14 mouse cellular contexts compared by ENCODE assay signal in the genomic region with DNA sequence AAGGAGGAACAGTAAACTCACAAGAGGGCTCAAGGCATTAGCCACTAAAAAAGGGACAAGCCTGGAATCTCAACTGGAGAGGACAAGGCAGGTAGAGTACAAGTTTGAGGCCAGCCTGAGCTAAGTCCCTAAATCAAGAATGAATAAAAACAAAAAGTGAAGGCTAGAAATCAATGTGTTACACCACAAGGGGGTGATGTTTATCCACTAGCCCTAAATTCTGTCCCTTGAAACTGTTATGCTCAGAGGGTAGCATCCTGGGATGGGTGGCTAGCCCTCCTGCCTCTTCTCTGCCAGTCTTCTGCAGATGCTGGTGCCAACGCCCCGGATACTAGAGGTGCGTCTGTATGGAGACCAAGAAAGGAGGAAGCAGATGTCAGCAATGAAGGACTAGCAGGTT. TPM values are rescaled to one million over a fixed set of nuclear protein-coding genes. Genes with fewer than 3 reads are reported as not detected.
A peak's percentile ranks its signal among the peaks of the same experiment; 100 is the strongest.
DNase-seq lines count a peak whose midpoint lies in the region; ATAC-seq and TF ChIP-seq lines count a peak whose summit lies in the region.
"Had no signal": no experiment of that assay in that cellular context is flagged by ENCODE, and none has a peak within 500 bp of the region (broad histone marks: within the 10 kb centered on the region; RNA-seq: fewer than 3 reads in every experiment).

No protein-coding gene starts in this region.

- no peak overlapping the region for H3K27ac ChIP-seq in intestine, postnatal 0 days (ENCODE audit: low read depth, low read length)
- H3K27ac ChIP-seq in intestine, embryonic 15.5 days, result no peak overlapping the region
- no peak overlapping the region for H3K27ac ChIP-seq in thymus, adult 2 months (ENCODE audit: control insufficient read depth, insufficient read depth, low read length)
- H3K27ac ChIP-seq: limb, embryonic 10.5 days had no signal

- no peak overlapping the region for H3K4me3 ChIP-seq in intestine, postnatal 0 days (ENCODE audit: low read depth, low read length)
- no peak overlapping the region for H3K4me3 ChIP-seq in intestine, embryonic 15.5 days (replicated peaks)
- H3K4me3 ChIP-seq in thymus, adult 2 months (ENCODE audit: control insufficient read depth, insufficient read depth, low read length), result no peak overlapping the region
- H3K4me3 ChIP-seq: limb, embryonic 10.5 days had no signal

- no peak for ATAC-seq in intestine, postnatal 0 days
- ATAC-seq in intestine, embryonic 15.5 days, result no peak
- ATAC-seq: intestine, embryonic 16.5 days had no signal

- no peaks in the 10 kb centered on the region for H3K27me3 ChIP-seq in intestine, postnatal 0 days (replicated peaks; ENCODE audit: control insufficient read depth, insufficient read depth, low read length)
- no peaks in the 10 kb centered on the region for H3K27me3 ChIP-seq in intestine, embryonic 15.5 days (replicated peaks)
- H3K27me3 ChIP-seq in thymus, adult 2 months (ENCODE audit: control insufficient read depth, insufficient read depth, low read length), result no peaks in the 10 kb centered on the region

- whole genome bisulfite sequencing in intestine, postnatal 0 days, result 76% methylated on average over 3 of the region's 3 CpGs
- WGBS in intestine, embryonic 15.5 days, result 90% methylated on average over 3 of the region's 3 CpGs
- WGBS in thymus, adult 2 months, result 87% methylated on average over 3 of the region's 3 CpGs

- DNase-seq in thymus, postnatal 0 days (ENCODE audit: low spot score), result peak; percentile 41
- no peak for DNase-seq in thymus, adult 2 months
- peak; percentile 61 for DNase-seq in R1 (ENCODE audit: low read depth, low spot score)
- DNase-seq in gastrocnemius, postnatal 10 days, result no peak
- no peak for DNase-seq in frontal cortex, postnatal 14 days (ENCODE audit: low spot score in 2 of 2)
- DNase-seq: cerebellum, postnatal 14 days; heart, postnatal 14 days; layer of hippocampus, adult 9-11 months; lung, postnatal 14 days; thymus, postnatal 36 days had no signal

- no peak overlapping the region for H3K9ac ChIP-seq in intestine, postnatal 0 days (ENCODE audit: low read depth, low read length)
- no peak overlapping the region for H3K9ac ChIP-seq in intestine, embryonic 15.5 days

- H3K4me1 ChIP-seq in intestine, postnatal 0 days (replicated peaks; ENCODE audit: control insufficient read depth, insufficient read depth, low read length), result no peaks in the 10 kb centered on the region
- no peaks in the 10 kb centered on the region for H3K4me1 ChIP-seq in intestine, embryonic 15.5 days (replicated peaks)
- no peaks in the 10 kb centered on the region for H3K4me1 ChIP-seq in thymus, adult 2 months (replicated peaks; ENCODE audit: control insufficient read depth, insufficient read depth, low read length)

- no peak overlapping the region for H3K4me2 ChIP-seq in intestine, postnatal 0 days (replicated peaks; ENCODE audit: low read depth)
- no peak overlapping the region for H3K4me2 ChIP-seq in intestine, embryonic 15.5 days (replicated peaks)

- peaks cover 20% of the 10 kb centered on the region for H3K36me3 ChIP-seq in intestine, postnatal 0 days (ENCODE audit: control insufficient read depth, insufficient read depth)
- peaks cover 8% of the 10 kb centered on the region; the same call in 1 of the 2 replicates for H3K36me3 ChIP-seq in intestine, embryonic 15.5 days
- H3K36me3 ChIP-seq in thymus, adult 2 months (ENCODE audit: control insufficient read depth, insufficient read depth, low read length), result peaks cover 5% of the 10 kb centered on the region; the same call in 1 of the 2 replicates

- H3K9me3 ChIP-seq in intestine, postnatal 0 days (ENCODE audit: control insufficient read depth), result no peaks in the 10 kb centered on the region
- no peaks in the 10 kb centered on the region for H3K9me3 ChIP-seq in intestine, embryonic 15.5 days
- H3K9me3 ChIP-seq: limb, embryonic 10.5 days had no signal

- no peak for TF ChIP-seq POLR2A in thymus, adult 2 months (IDR thresholded peaks at IDR 0.05; ENCODE audit: control insufficient read depth, extremely low read depth, insufficient read depth, low read length, poor library complexity)

- peak; percentile 59 for TF ChIP-seq CTCF in intestine, postnatal 0 days (IDR thresholded peaks at IDR 0.05; ENCODE audit: low read depth)
- TF ChIP-seq CTCF in thymus, adult 2 months (IDR thresholded peaks at IDR 0.05; ENCODE audit: borderline replicate concordance, control insufficient read depth, extremely low read depth, insufficient read depth, low read length, poor library complexity), result no peak

RNA-seq across cellular contexts. Expression of gene Prpf3, which starts 4.6 kb away (rescaled TPM):
- 14.9 and 16.5 TPM in 2 replicates for polyA plus RNA-seq in intestine, postnatal 0 days (2015; fragmentation: Nextera tagmentation; extraction: Ambion mirVana)
- 44.2 and 44.9 TPM in 2 replicates for polyA plus RNA-seq in intestine, embryonic 15.5 days (2015; fragmentation: Nextera tagmentation; extraction: Ambion mirVana)
- polyA plus RNA-seq in thymus, postnatal 0 days (2015; fragmentation: Nextera tagmentation; extraction: Ambion mirVana), result 46.9 and 49.3 TPM in 2 replicates
- polyA plus RNA-seq in thymus, adult 2 months (2012; rRNA removed), result 21.1 and 32.5 TPM in 2 replicates
- 10 to 100 TPM; 12.8 to 22.9 TPM for total RNA-seq in gastrocnemius, postnatal 10 days (2021)

RNA-seq across cellular contexts. Expression of gene Mrps21, which starts 11.0 kb away (rescaled TPM):
- polyA plus RNA-seq in intestine, postnatal 0 days (2015; fragmentation: Nextera tagmentation; extraction: Ambion mirVana), result 353 and 369 TPM in 2 replicates
- polyA plus RNA-seq in intestine, embryonic 15.5 days (2015; fragmentation: Nextera tagmentation; extraction: Ambion mirVana), result 346 and 351 TPM in 2 replicates
- polyA plus RNA-seq in thymus, postnatal 0 days (2015; fragmentation: Nextera tagmentation; extraction: Ambion mirVana), result 372 and 418 TPM in 2 replicates
- 56.3 and 60.5 TPM in 2 replicates for polyA plus RNA-seq in thymus, adult 2 months (2012; rRNA removed)
- 100 to 1,000 TPM; 270 to 271 TPM for total RNA-seq in gastrocnemius, postnatal 10 days (2021)

RNA-seq across cellular contexts. Expression of gene Ciart, which starts 21.7 kb away (rescaled TPM):
- 1.3 and 2.1 TPM in 2 replicates for polyA plus RNA-seq in intestine, postnatal 0 days (2015; fragmentation: Nextera tagmentation; extraction: Ambion mirVana)
- polyA plus RNA-seq in intestine, embryonic 15.5 days (2015; fragmentation: Nextera tagmentation; extraction: Ambion mirVana), result 5.6 and 5.8 TPM in 2 replicates
- 2.7 and 3.2 TPM in 2 replicates for polyA plus RNA-seq in thymus, postnatal 0 days (2015; fragmentation: Nextera tagmentation; extraction: Ambion mirVana)
- polyA plus RNA-seq in thymus, adult 2 months (2012; rRNA removed), result 3.0 and 3.1 TPM in 2 replicates
- 1 to 10 TPM; 1.0 to 1.6 TPM for total RNA-seq in gastrocnemius, postnatal 10 days (2021)

RNA-seq across cellular contexts. Expression of gene BC028528, which starts 31.5 kb away (rescaled TPM):
- polyA plus RNA-seq in intestine, postnatal 0 days (2015; fragmentation: Nextera tagmentation; extraction: Ambion mirVana), result 10.9 and 11.9 TPM in 2 replicates
- 21.3 and 22.9 TPM in 2 replicates for polyA plus RNA-seq in intestine, embryonic 15.5 days (2015; fragmentation: Nextera tagmentation; extraction: Ambion mirVana)
- polyA plus RNA-seq in thymus, postnatal 0 days (2015; fragmentation: Nextera tagmentation; extraction: Ambion mirVana), result 15.9 and 17.7 TPM in 2 replicates
- 4.5 and 6.0 TPM in 2 replicates for polyA plus RNA-seq in thymus, adult 2 months (2012; rRNA removed)
- 10 to 100 TPM; 15.7 to 20.8 TPM for total RNA-seq in gastrocnemius, postnatal 10 days (2021)

RNA-seq across cellular contexts. Expression of gene Aph1a, which starts 33.4 kb away (rescaled TPM):
- polyA plus RNA-seq in intestine, postnatal 0 days (2015; fragmentation: Nextera tagmentation; extraction: Ambion mirVana), result 42.2 and 52.4 TPM in 2 replicates
- 38.3 and 38.8 TPM in 2 replicates for polyA plus RNA-seq in intestine, embryonic 15.5 days (2015; fragmentation: Nextera tagmentation; extraction: Ambion mirVana)
- polyA plus RNA-seq in thymus, postnatal 0 days (2015; fragmentation: Nextera tagmentation; extraction: Ambion mirVana), result 27.8 and 32.4 TPM in 2 replicates
- 139 and 156 TPM in 2 replicates for polyA plus RNA-seq in thymus, adult 2 months (2012; rRNA removed)
- total RNA-seq in gastrocnemius, postnatal 10 days (2021), result 10 to 100 TPM; 66.1 to 72.1 TPM

Comparison
In these comparisons a context has a peak if more than half of its experiments do, and no peak if none do; other contexts are left out.
1. DNase-seq: peak in thymus, postnatal 0 days (single experiment) and R1 (single experiment); none in thymus, adult 2 months (single experiment), gastrocnemius, postnatal 10 days (single experiment) and frontal cortex, postnatal 14 days (0 of 2).